Mouse (Mus musculus) liver, adult 2 months (tissue): ENCODE measurements around the gene Sept9.

Experiments
- CTCF ChIP-seq: fragments of 200-500 bp; IDR thresholded peaks from 2 replicates; pipeline ENCODE4 v1.5.1; 2011; ENCODE audit warnings: low read depth, low read length, control low read depth
- POLR2A ChIP-seq: fragments of 200-500 bp; IDR thresholded peaks from 2 replicates; pipeline ENCODE4 v1.6.1; 2011; ENCODE audit warnings: low read length, control low read depth; ENCODE audit not compliant: insufficient read depth; ENCODE audit errors: extremely low read depth

GRCm38 (mm10) chr11:117182808-117183207 is 16.7 kb upstream of the Sept9 start:
- no peak for TF ChIP-seq POLR2A
- no peak for TF ChIP-seq CTCF
